29 mouse cellular contexts compared by ENCODE assay signal in the genomic region with DNA sequence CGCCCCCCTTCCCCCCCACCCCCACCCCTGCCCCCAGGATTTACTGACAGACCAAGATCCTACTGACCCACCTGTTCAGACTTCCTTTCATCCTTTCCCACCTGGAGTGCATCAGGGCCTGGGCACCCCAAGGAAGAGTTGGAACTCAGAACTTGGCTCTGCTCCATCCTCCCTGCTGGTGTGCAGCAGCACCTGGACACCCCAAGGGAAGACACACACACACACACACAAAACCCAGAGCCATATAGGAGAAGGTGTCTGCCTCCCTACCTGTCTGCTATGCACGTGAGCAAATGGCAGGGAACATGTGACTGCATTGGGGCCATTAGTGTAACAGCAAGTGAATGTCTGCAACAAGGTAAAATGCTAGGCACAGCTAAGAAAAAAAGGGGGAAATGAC. TPM values are rescaled to one million over a fixed set of nuclear protein-coding genes. Genes with fewer than 3 reads are reported as not detected.
DNase-seq lines count a peak whose midpoint lies in the region; ATAC-seq and TF ChIP-seq lines count a peak whose summit lies in the region.
"Had no signal": no experiment of that assay in that cellular context is flagged by ENCODE, and none has a peak within 500 bp of the region (broad histone marks: within the 10 kb centered on the region; RNA-seq: fewer than 3 reads in every experiment).

No protein-coding gene starts in this region.

- H3K9ac ChIP-seq in embryonic facial prominence, embryonic 13.5 days: no peak overlapping the region
- H3K9ac ChIP-seq in hindbrain, embryonic 13.5 days: no peak overlapping the region
- no peak overlapping the region for H3K9ac ChIP-seq in hindbrain, postnatal 0 days (replicated peaks; ENCODE audit: low read length)
- H3K9ac ChIP-seq in CH12.LX (ENCODE audit: insufficient read depth, low read depth): no peak overlapping the region
- H3K9ac ChIP-seq: embryonic facial prominence, embryonic 12.5 days; forebrain, embryonic 12.5 days; forebrain, embryonic 15.5 days; heart, embryonic 13.5 days; hindbrain, embryonic 15.5 days; intestine, embryonic 15.5 days had no signal

- no peaks in the 10 kb centered on the region for H3K36me3 ChIP-seq in embryonic facial prominence, embryonic 13.5 days
- H3K36me3 ChIP-seq in embryonic facial prominence, embryonic 10.5 days (replicated peaks): no peaks in the 10 kb centered on the region
- no peaks in the 10 kb centered on the region for H3K36me3 ChIP-seq in hindbrain, embryonic 13.5 days
- no peaks in the 10 kb centered on the region for H3K36me3 ChIP-seq in hindbrain, postnatal 0 days (ENCODE audit: insufficient read depth, low read length)
- no peaks in the 10 kb centered on the region for H3K36me3 ChIP-seq in CH12.LX (replicated peaks in 1 of 2; ENCODE audit: control insufficient read depth in 1 of 2, insufficient read depth in 1 of 2, low read length in 1 of 2)
- H3K36me3 ChIP-seq: embryonic facial prominence, embryonic 12.5 days; forebrain, embryonic 12.5 days; forebrain, embryonic 15.5 days; heart, embryonic 13.5 days; hindbrain, embryonic 15.5 days; intestine, embryonic 15.5 days had no signal

- TF ChIP-seq RAD21 in CH12.LX (IDR thresholded peaks at IDR 0.05; ENCODE audit: low read depth, low read length): no peak

- TF ChIP-seq POLR2A in cerebellum, adult 2 months (IDR thresholded peaks at IDR 0.05; ENCODE audit: borderline replicate concordance, insufficient read depth, low read length): no peak
- no peak for TF ChIP-seq POLR2A in CH12.LX (IDR thresholded peaks at IDR 0.05; ENCODE audit: low read depth, low read length)

- dilution Hi-C loops in CH12.LX (cut with MboI; ENCODE audit: extremely low pct_ligation_motif_present, extremely low pct_unique_long_range_greater_than_20kb, low sequenced_read_pairs): no loop called here

- in situ Hi-C loops in CH12.LX (cut with MboI; ENCODE audit: low pct_ligation_motif_present, low pct_unique_long_range_greater_than_20kb, low sequenced_read_pairs): loop anchor here (10.0 kb wide), 1 partner anchor 1080 kb away; no protein-coding TSS in a partner anchor

- peaks cover 3% of the 10 kb centered on the region; the same call in 1 of the 2 replicates for H3K4me1 ChIP-seq in cerebellum, adult 2 months (ENCODE audit: control insufficient read depth, insufficient read depth, low read length)
- no peaks in the 10 kb centered on the region for H3K4me1 ChIP-seq in embryonic facial prominence, embryonic 13.5 days
- H3K4me1 ChIP-seq in embryonic facial prominence, embryonic 10.5 days: peaks cover 9% of the 10 kb centered on the region
- 0 out of 2 replicates have a peak, but pooled peaks cover 2% of the 10 kb centered on the region for H3K4me1 ChIP-seq in hindbrain, embryonic 13.5 days (replicated peaks)
- H3K4me1 ChIP-seq in hindbrain, postnatal 0 days (ENCODE audit: insufficient read depth, low read length): no peaks in the 10 kb centered on the region
- H3K4me1 ChIP-seq in CH12.LX (ENCODE audit: control insufficient read depth in 1 of 2, insufficient read depth in 2 of 2): peaks cover 3% of the 10 kb centered on the region in 2 experiments; a peak in 3 of 4 replicates
- H3K4me1 ChIP-seq: embryonic facial prominence, embryonic 12.5 days; heart, embryonic 13.5 days; intestine, embryonic 15.5 days had no signal

- no peak for TF ChIP-seq CTCF in cerebellum, adult 2 months (IDR thresholded peaks at IDR 0.05; ENCODE audit: borderline replicate concordance, insufficient read depth, low read depth, low read length)
- TF ChIP-seq CTCF in hindbrain, postnatal 0 days (IDR thresholded peaks at IDR 0.05; ENCODE audit: low read depth): no peak
- TF ChIP-seq CTCF in CH12.LX (conservative IDR thresholded peaks at IDR 0.05 in 1 of 2, IDR thresholded peaks at IDR 0.05 in 1 of 2; ENCODE audit: low read depth in 2 of 2, low read length in 2 of 2): no peak

- no peak overlapping the region for H3K4me2 ChIP-seq in embryonic facial prominence, embryonic 13.5 days
- no peak overlapping the region for H3K4me2 ChIP-seq in hindbrain, embryonic 13.5 days
- H3K4me2 ChIP-seq in hindbrain, postnatal 0 days (ENCODE audit: low read depth, low read length): no peak overlapping the region
- H3K4me2 ChIP-seq in CH12.LX (ENCODE audit: insufficient read depth, low read depth, poor library complexity, severe bottlenecking): no peak overlapping the region
- H3K4me2 ChIP-seq: embryonic facial prominence, embryonic 12.5 days; forebrain, embryonic 12.5 days; forebrain, embryonic 15.5 days; heart, embryonic 13.5 days; hindbrain, embryonic 15.5 days; intestine, embryonic 15.5 days had no signal

- no peaks in the 10 kb centered on the region for H3K27me3 ChIP-seq in cerebellum, adult 2 months (ENCODE audit: control insufficient read depth, insufficient read depth, low read length)
- H3K27me3 ChIP-seq in embryonic facial prominence, embryonic 13.5 days: no peaks in the 10 kb centered on the region
- H3K27me3 ChIP-seq in embryonic facial prominence, embryonic 10.5 days (replicated peaks; ENCODE audit: low read depth, poor library complexity, severe bottlenecking): no peaks in the 10 kb centered on the region
- no peaks in the 10 kb centered on the region for H3K27me3 ChIP-seq in hindbrain, embryonic 13.5 days
- no peaks in the 10 kb centered on the region for H3K27me3 ChIP-seq in hindbrain, postnatal 0 days (ENCODE audit: insufficient read depth, low read length)
- no peaks in the 10 kb centered on the region for H3K27me3 ChIP-seq in CH12.LX (replicated peaks)
- H3K27me3 ChIP-seq: embryonic facial prominence, embryonic 12.5 days; forebrain, embryonic 15.5 days; hindbrain, embryonic 15.5 days; intestine, embryonic 15.5 days had no signal

- 53% methylated on average over 2 of the region's 2 CpGs for WGBS in cerebellum, adult 2 months
- WGBS in embryonic facial prominence, embryonic 13.5 days: 44% methylated on average over 2 of the region's 2 CpGs
- WGBS in embryonic facial prominence, embryonic 10.5 days: 40% methylated on average over 2 of the region's 2 CpGs
- 52% methylated on average over 2 of the region's 2 CpGs for WGBS in hindbrain, embryonic 13.5 days
- 62% methylated on average over 2 of the region's 2 CpGs for WGBS in hindbrain, postnatal 0 days

- no peak; the same call in 1 of the 2 replicates for ATAC-seq in embryonic facial prominence, embryonic 13.5 days (ENCODE audit: insufficient number of reproducible peaks, insufficient read depth, low FRiP score, low TSS enrichment, low read depth)
- no peak for ATAC-seq in hindbrain, embryonic 13.5 days (ENCODE audit: low FRiP score)
- no peak for ATAC-seq in hindbrain, postnatal 0 days
- ATAC-seq: intestine, embryonic 15.5 days had no signal

- peak; percentile 24 for DNase-seq in cerebellum, adult 9-11 months
- DNase-seq in cerebellum, adult 2 months: no peak
- DNase-seq in embryonic facial prominence, embryonic 10.5 days (ENCODE audit: low spot score): no peak
- DNase-seq in hindbrain, postnatal 0 days (ENCODE audit: low spot score): no peak
- no peak for DNase-seq in CH12.LX (ENCODE audit: extremely low read depth)
- DNase-seq: adrenal gland, adult 2 months; adrenal gland, postnatal 14 days; B cell, adult 2 months; cerebellum, adult 11 months; gastrocnemius, postnatal 25 days; heart, postnatal 14 days; heart, postnatal 4 days; kidney, adult 11 months; kidney, adult 8-10 months had no signal

- TF ChIP-seq EP300 in CH12.LX (IDR thresholded peaks at IDR 0.05; ENCODE audit: low read length): no peak

- H3K4me3 ChIP-seq in cerebellum, adult 2 months (replicated peaks; ENCODE audit: insufficient read depth, low read depth, low read length): no peak overlapping the region
- no peak overlapping the region for H3K4me3 ChIP-seq in embryonic facial prominence, embryonic 13.5 days
- no peak overlapping the region for H3K4me3 ChIP-seq in embryonic facial prominence, embryonic 10.5 days
- no peak overlapping the region for H3K4me3 ChIP-seq in hindbrain, embryonic 13.5 days
- no peak overlapping the region for H3K4me3 ChIP-seq in hindbrain, postnatal 0 days (ENCODE audit: low read length)
- H3K4me3 ChIP-seq in CH12.LX (replicated peaks in 1 of 3; ENCODE audit: low read depth in 2 of 3, low read length in 2 of 3, poor library complexity in 1 of 3): no peak overlapping the region
- H3K4me3 ChIP-seq: embryonic facial prominence, embryonic 12.5 days; erythroblast, embryonic 14.5 days; forebrain, embryonic 12.5 days; forebrain, embryonic 15.5 days; heart, embryonic 13.5 days; hindbrain, embryonic 15.5 days; intestine, embryonic 15.5 days had no signal

- no peaks in the 10 kb centered on the region for H3K79me2 ChIP-seq in CH12.LX (replicated peaks; ENCODE audit: control insufficient read depth, extremely low read depth, insufficient read depth, poor library complexity, severe bottlenecking)

- no peaks in the 10 kb centered on the region for H3K9me3 ChIP-seq in embryonic facial prominence, embryonic 13.5 days
- no peaks in the 10 kb centered on the region for H3K9me3 ChIP-seq in embryonic facial prominence, embryonic 10.5 days
- H3K9me3 ChIP-seq in hindbrain, embryonic 13.5 days: no peaks in the 10 kb centered on the region
- H3K9me3 ChIP-seq in hindbrain, postnatal 0 days (ENCODE audit: low read length): no peaks in the 10 kb centered on the region
- H3K9me3 ChIP-seq in CH12.LX (replicated peaks; ENCODE audit: low read length): no peaks in the 10 kb centered on the region
- H3K9me3 ChIP-seq: embryonic facial prominence, embryonic 12.5 days; forebrain, embryonic 12.5 days; forebrain, embryonic 15.5 days; heart, embryonic 13.5 days; hindbrain, embryonic 15.5 days; intestine, embryonic 15.5 days had no signal

- H3K27ac ChIP-seq in cerebellum, adult 2 months (ENCODE audit: insufficient read depth, low read length): no peak overlapping the region
- H3K27ac ChIP-seq in embryonic facial prominence, embryonic 13.5 days: peak overlapping the region; percentile 44; the same call in 1 of the 2 replicates
- no peak overlapping the region for H3K27ac ChIP-seq in embryonic facial prominence, embryonic 10.5 days (replicated peaks)
- H3K27ac ChIP-seq in hindbrain, embryonic 13.5 days: 0 out of 2 replicates have a peak overlapping the region, but pooled peaks have one; percentile 4
- H3K27ac ChIP-seq in hindbrain, postnatal 0 days: no peak overlapping the region
- no peak overlapping the region for H3K27ac ChIP-seq in CH12.LX (ENCODE audit: insufficient read depth, low read depth)
- H3K27ac ChIP-seq: embryonic facial prominence, embryonic 12.5 days; forebrain, embryonic 12.5 days; forebrain, embryonic 15.5 days; heart, embryonic 13.5 days; hindbrain, embryonic 15.5 days; intestine, embryonic 15.5 days had no signal

RNA-seq across cellular contexts. Expression of a gene that starts 1.0 kb away (rescaled TPM):
- not detected in 2 replicates for polyA plus RNA-seq in cerebellum, adult 2 months (2012; rRNA removed)
- not detected in 2 replicates for polyA plus RNA-seq in embryonic facial prominence, embryonic 13.5 days (2015; fragmentation: Nextera tagmentation; extraction: Ambion mirVana)
- polyA plus RNA-seq in embryonic facial prominence, embryonic 10.5 days (2016; fragmentation: Nextera tagmentation; extraction: Ambion mirVana): not detected in 2 replicates
- polyA plus RNA-seq in hindbrain, embryonic 13.5 days (2015; fragmentation: Nextera tagmentation; extraction: Ambion mirVana): not detected in 2 replicates
- not detected in 2 replicates for total RNA-seq in hindbrain, postnatal 0 days (2014; rRNA removed)
- not detected in 2 replicates for polyA plus RNA-seq in hindbrain, postnatal 0 days (2015; fragmentation: Nextera tagmentation; extraction: Ambion mirVana)
- total RNA-seq in CH12.LX (2012; rRNA removed) (not detected in 2 replicates), CH12.LX (2014; rRNA removed) (not detected in 2 replicates)
- not detected in 2 replicates for polyA plus RNA-seq in CH12.LX (2012; ENCODE audit: insufficient read length, low read depth)
- total RNA-seq: adrenal gland, adult 2 months; adrenal gland, postnatal 14 days; adrenal gland, postnatal 4 days; gastrocnemius, adult 8-10 months; gastrocnemius, postnatal 25 days; heart, postnatal 14 days; heart, postnatal 4 days; MEL had no signal
- polyA plus RNA-seq: adrenal gland, adult 2 months; embryonic facial prominence, embryonic 12.5 days; erythroblast, embryonic 14.5 days; forebrain, embryonic 12.5 days; forebrain, embryonic 15.5 days; gonadal fat pad, adult 2 months; heart, embryonic 13.5 days; heart, embryonic 16.5 days; hindbrain, embryonic 11.5 days; hindbrain, embryonic 15.5 days; intestine, embryonic 15.5 days had no signal

Comparison
In these comparisons a context has a peak if more than half of its experiments do, and no peak if none do; other contexts are left out.
1. H3K27ac ChIP-seq: peak in embryonic facial prominence, embryonic 13.5 days (single experiment) and hindbrain, embryonic 13.5 days (single experiment); none in cerebellum, adult 2 months (single experiment), embryonic facial prominence, embryonic 10.5 days (single experiment), hindbrain, postnatal 0 days (single experiment) and CH12.LX (single experiment).